Mouse (Mus musculus) neural tube, embryonic 12.5 days (tissue): ENCODE data around the gene Sspo. TPM values are rescaled to one million over a fixed set of nuclear protein-coding genes. Genes with fewer than 3 reads are reported as not detected.

Source experiments
- microRNA-seq: library from miRNA; unstranded; fragments of <30 nt; microRNA quantifications from one replicate; pipeline ENCODE4, GENCODE M21; 2017
- polyA plus RNA-seq: library from polyadenylated mRNA; unstranded; fragments of >200 nt; fragmentation: Nextera tagmentation; extraction: Ambion mirVana; gene quantifications from 2 replicates; pipeline ENCODE4 v1.2.1, GENCODE M21; 2016

Gene Sspo
- polyA plus RNA-seq, 1 experiment from 2014 or later: 0.28 TPM

Small RNAs within 50 kb of the gene (microRNA-seq; reads per million reads assigned to microRNA genes)
- gene Gm24325: not detected

Other genes with a start within 250 kb of the Sspo start
- gene Krba1, start 52.6 kb upstream of the Sspo start, polyA plus RNA-seq: 26.3 and 27.4 TPM in 2 replicates
- 18.4 and 18.5 TPM in 2 replicates for gene Zfp467, start 2.4 kb upstream of the Sspo start, polyA plus RNA-seq
- gene Atp6v0e2, start 89.4 kb downstream of the Sspo start, polyA plus RNA-seq: 97.7 and 107 TPM in 2 replicates
- 15.6 and 20.1 TPM in 2 replicates for gene Lrrc61, start 106.6 kb downstream of the Sspo start, polyA plus RNA-seq
- gene Rarres2, start 124.6 kb downstream of the Sspo start, polyA plus RNA-seq: 3.9 and 4.7 TPM in 2 replicates
- gene Gm45021, start 141.4 kb downstream of the Sspo start, polyA plus RNA-seq: not detected in 2 replicates
- 42.6 and 44.0 TPM in 2 replicates for gene Repin1, start 145.7 kb downstream of the Sspo start, polyA plus RNA-seq
- not detected in 2 replicates for gene Gm44965, start 145.7 kb downstream of the Sspo start, polyA plus RNA-seq
- gene Zfp775, start 153.8 kb downstream of the Sspo start, polyA plus RNA-seq: 13.8 TPM in 2 replicates
- 4.1 and 4.6 TPM in 2 replicates for gene AI854703, start 178.5 kb downstream of the Sspo start, polyA plus RNA-seq
- 0.70 and 1.1 TPM in 2 replicates for gene Gimap8, start 199.0 kb downstream of the Sspo start, polyA plus RNA-seq
- gene Gimap9, start 227.9 kb downstream of the Sspo start, polyA plus RNA-seq: 2.2 and 2.5 TPM in 2 replicates
- gene Gimap4, start 236.3 kb downstream of the Sspo start, polyA plus RNA-seq: 3.1 and 4.3 TPM in 2 replicates